Mouse (Mus musculus): ENCODE data around the gene Haus2. TPM values are rescaled to one million over a fixed set of nuclear protein-coding genes. Genes with fewer than 3 reads are reported as not detected.

Gene Haus2
- polyA plus RNA-seq, 1 experiment from 2014 or later, result 13.2 TPM

- no peak overlapping the region for H3K4me3 ChIP-seq (ENCODE audit: low read depth, low read length)
- ATAC-seq (no peak), DNase-seq (ENCODE audit: low spot score) (no peak)
- no peak for TF ChIP-seq CTCF (IDR thresholded peaks at IDR 0.05)
- no peak for TF ChIP-seq EP300 (IDR thresholded peaks at IDR 0.05)
- H3K9me3 ChIP-seq (ENCODE audit: low read length), result no peaks in the 10 kb centered on the region
- no peaks in the 10 kb centered on the region for H3K27me3 ChIP-seq (replicated peaks; ENCODE audit: insufficient read depth, low read length)
- H3K4me2 ChIP-seq (replicated peaks; ENCODE audit: low read depth, low read length), result no peak overlapping the region
- no peak overlapping the region for H3K9ac ChIP-seq (replicated peaks; ENCODE audit: low read depth)
- H3K27ac ChIP-seq (ENCODE audit: low read length), result no peak overlapping the region
- 90% methylated on average over 2 of the region's 2 CpGs for WGBS
- no peaks in the 10 kb centered on the region for H3K36me3 ChIP-seq (ENCODE audit: insufficient read depth, low read length)
- peaks cover 13% of the 10 kb centered on the region; the same call in 1 of the 2 replicates for H3K4me1 ChIP-seq (ENCODE audit: insufficient read depth, low read depth, low read length)
Measured at GRCm38 (mm10) chr2:120656711-120657110, 47.5 kb downstream of the Haus2 start.

- Histone ChIP-seq H3K27ac (ENCODE audit: low read length) (no peak overlapping the region), H3K4me3 (ENCODE audit: low read depth, low read length) (no peak overlapping the region), H3K27me3 (replicated peaks; ENCODE audit: insufficient read depth, low read length) (no peaks in the 10 kb centered on the region), H3K4me1 (ENCODE audit: insufficient read depth, low read depth, low read length) (peaks cover 6% of the 10 kb centered on the region; the same call in 1 of the 2 replicates), H3K9ac (replicated peaks; ENCODE audit: low read depth) (no peak overlapping the region), H3K4me2 (replicated peaks; ENCODE audit: low read depth, low read length) (no peak overlapping the region), H3K36me3 (ENCODE audit: insufficient read depth, low read length) (no peaks in the 10 kb centered on the region), H3K9me3 (ENCODE audit: low read length) (no peaks in the 10 kb centered on the region)
- TF ChIP-seq EP300 (IDR thresholded peaks at IDR 0.05) (no peak), CTCF (IDR thresholded peaks at IDR 0.05) (no peak)
- no peak for DNase-seq (ENCODE audit: low spot score)
- WGBS, result 59% methylated on average over 5 of the region's 5 CpGs
- ATAC-seq, result no peak
Measured at GRCm38 (mm10) chr2:120658486-120658885, 49.3 kb downstream of the Haus2 start.

GRCm38 (mm10) chr2:120659318-120659717, 50.1 kb downstream of the Haus2 start:
- Histone ChIP-seq H3K9me3 (ENCODE audit: low read length) (no peaks in the 10 kb centered on the region), H3K27me3 (replicated peaks; ENCODE audit: insufficient read depth, low read length) (no peaks in the 10 kb centered on the region), H3K4me1 (ENCODE audit: insufficient read depth, low read depth, low read length) (peaks cover 10% of the 10 kb centered on the region; the same call in 1 of the 2 replicates), H3K27ac (ENCODE audit: low read length) (peak overlapping the region; percentile 68; the same call in 1 of the 2 replicates), H3K4me2 (replicated peaks; ENCODE audit: low read depth, low read length) (no peak overlapping the region), H3K36me3 (ENCODE audit: insufficient read depth, low read length) (no peaks in the 10 kb centered on the region), H3K4me3 (ENCODE audit: low read depth, low read length) (no peak overlapping the region), H3K9ac (replicated peaks; ENCODE audit: low read depth) (no peak overlapping the region)
- no peak for DNase-seq (ENCODE audit: low spot score)
- no peak for ATAC-seq
- TF ChIP-seq EP300 (IDR thresholded peaks at IDR 0.05), result no peak
- TF ChIP-seq CTCF (IDR thresholded peaks at IDR 0.05), result no peak

- ATAC-seq (peak; percentile 73), DNase-seq (ENCODE audit: low spot score) (peak; percentile 59)
- H3K4me1 ChIP-seq (ENCODE audit: insufficient read depth, low read depth, low read length), result peaks cover 12% of the 10 kb centered on the region; the same call in 1 of the 2 replicates
- H3K36me3 ChIP-seq (ENCODE audit: insufficient read depth, low read length), result no peaks in the 10 kb centered on the region
- no peak overlapping the region for H3K4me3 ChIP-seq (ENCODE audit: low read depth, low read length)
- no peak overlapping the region for H3K9ac ChIP-seq (replicated peaks; ENCODE audit: low read depth)
- H3K27ac ChIP-seq (ENCODE audit: low read length), result peak overlapping the region; percentile 68
- H3K9me3 ChIP-seq (ENCODE audit: low read length), result no peaks in the 10 kb centered on the region
- WGBS, result 32% methylated on average over 5 of the region's 5 CpGs
- H3K4me2 ChIP-seq (replicated peaks; ENCODE audit: low read depth, low read length), result no peak overlapping the region
- H3K27me3 ChIP-seq (replicated peaks; ENCODE audit: insufficient read depth, low read length), result no peaks in the 10 kb centered on the region
- TF ChIP-seq CTCF (IDR thresholded peaks at IDR 0.05), result no peak
- peak; percentile 79 for TF ChIP-seq EP300 (IDR thresholded peaks at IDR 0.05)
Measured at GRCm38 (mm10) chr2:120660486-120661078, 51.4 kb downstream of the Haus2 start.

- Histone ChIP-seq H3K27ac (ENCODE audit: low read length) (0 out of 2 replicates have a peak overlapping the region, but pooled peaks have one; percentile 51), H3K9ac (replicated peaks; ENCODE audit: low read depth) (no peak overlapping the region), H3K9me3 (ENCODE audit: low read length) (no peaks in the 10 kb centered on the region), H3K4me2 (replicated peaks; ENCODE audit: low read depth, low read length) (no peak overlapping the region), H3K36me3 (ENCODE audit: insufficient read depth, low read length) (no peaks in the 10 kb centered on the region), H3K4me1 (ENCODE audit: insufficient read depth, low read depth, low read length) (peaks cover 12% of the 10 kb centered on the region; the same call in 1 of the 2 replicates), H3K4me3 (ENCODE audit: low read depth, low read length) (no peak overlapping the region), H3K27me3 (replicated peaks; ENCODE audit: insufficient read depth, low read length) (no peaks in the 10 kb centered on the region)
- TF ChIP-seq CTCF (IDR thresholded peaks at IDR 0.05) (no peak), EP300 (IDR thresholded peaks at IDR 0.05) (no peak)
- DNase-seq (ENCODE audit: low spot score) (no peak), ATAC-seq (no peak)
Measured at GRCm38 (mm10) chr2:120662766-120663165, 53.6 kb downstream of the Haus2 start.

- H3K27me3 ChIP-seq (replicated peaks; ENCODE audit: insufficient read depth, low read length), result no peaks in the 10 kb centered on the region
- no peak overlapping the region for H3K4me2 ChIP-seq (replicated peaks; ENCODE audit: low read depth, low read length)
- peaks cover 12% of the 10 kb centered on the region; the same call in 1 of the 2 replicates for H3K4me1 ChIP-seq (ENCODE audit: insufficient read depth, low read depth, low read length)
- peak overlapping the region; percentile 54 for H3K27ac ChIP-seq (ENCODE audit: low read length)
- H3K9ac ChIP-seq (replicated peaks; ENCODE audit: low read depth), result no peak overlapping the region
- DNase-seq (ENCODE audit: low spot score) (peak; percentile 69), ATAC-seq (peak; percentile 75)
- TF ChIP-seq CTCF (IDR thresholded peaks at IDR 0.05), result peak; percentile 45
- peak; percentile 33; the same call in 1 of the 2 replicates for TF ChIP-seq EP300 (IDR thresholded peaks at IDR 0.05)
- 67% methylated on average over 3 of the region's 3 CpGs for WGBS
- H3K36me3 ChIP-seq (ENCODE audit: insufficient read depth, low read length), result no peaks in the 10 kb centered on the region
- H3K9me3 ChIP-seq (ENCODE audit: low read length), result no peaks in the 10 kb centered on the region
- H3K4me3 ChIP-seq (ENCODE audit: low read depth, low read length), result no peak overlapping the region
Measured at GRCm38 (mm10) chr2:120663491-120664154, 54.4 kb downstream of the Haus2 start.
